Mouse (Mus musculus): ENCODE measurements around the gene Pink1. TPM values are rescaled to one million over a fixed set of nuclear protein-coding genes. Genes with fewer than 3 reads are reported as not detected.

The Pink1 gene
- 191 TPM for polyA plus RNA-seq (2017; shearing (Covaris generic))

GRCm38 (mm10) chr4:138326077-138326695, at the start of gene Pink1:
Gene Pink1 (minus strand): TSS chr4:138326307.

DNA sequence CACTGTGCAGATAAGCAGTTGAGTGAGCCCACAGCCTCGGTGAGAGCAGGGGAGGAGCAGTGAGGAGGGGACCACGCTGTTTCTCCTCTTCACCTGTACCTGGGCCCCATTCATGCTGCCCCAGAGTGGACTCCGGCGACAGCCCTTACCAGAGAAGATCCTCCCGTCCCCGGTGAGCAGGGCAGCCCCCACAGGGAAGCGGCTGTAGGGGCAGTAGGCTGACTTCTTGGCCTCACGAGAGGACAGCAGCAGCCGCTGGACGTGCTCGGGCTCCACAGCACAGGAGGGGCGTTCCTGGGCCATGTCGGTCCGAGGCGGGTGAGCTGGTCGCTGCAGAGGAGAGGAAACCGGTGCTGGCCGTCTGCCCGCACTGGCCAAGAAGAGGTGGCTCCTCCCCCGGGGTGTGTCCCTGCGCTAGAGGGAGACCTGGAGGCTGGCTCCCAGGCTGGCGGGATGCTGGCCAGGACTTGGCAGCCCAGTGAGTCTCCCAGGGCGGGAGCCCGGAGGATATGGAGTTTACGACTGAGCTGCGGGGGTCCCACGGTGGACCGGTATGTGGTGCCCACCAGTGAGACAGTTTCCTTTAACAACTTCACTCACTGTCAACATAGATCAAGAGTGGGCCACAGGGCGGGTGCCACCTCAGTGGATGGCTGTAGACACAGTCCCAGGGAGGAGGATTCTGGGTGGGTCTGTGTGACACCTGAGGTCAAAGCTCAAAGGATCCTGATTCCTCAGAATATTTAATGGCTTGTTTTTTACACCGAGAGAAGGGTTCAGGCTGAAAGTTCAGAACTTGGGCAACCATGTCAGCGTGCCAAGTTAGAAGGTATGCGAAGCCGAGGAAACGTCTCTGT, 41.8 kb upstream of the Pink1 start, which contains the start of gene Cda:
Cda (minus strand) TSS at position 352 of the 857 bp plus-strand sequence.

GRCm38 (mm10) chr4:138304340-138305104, 21.6 kb downstream of the Pink1 start, which contains the start of gene Ddost:
Gene Ddost (plus strand): TSS chr4:138304730.

Other genes starting within 250 kb of the Pink1 start
- 210 TPM for gene Hp1bp3, start 110.0 kb downstream of the Pink1 start, polyA plus RNA-seq (2017; shearing (Covaris generic))
- 0.12 TPM for gene Sh2d5, start 75.9 kb downstream of the Pink1 start, polyA plus RNA-seq (2017; shearing (Covaris generic))
- not detected for gene Kif17, start 75.9 kb downstream of the Pink1 start, polyA plus RNA-seq (2017; shearing (Covaris generic))
- gene Ddost, start 21.6 kb downstream of the Pink1 start, polyA plus RNA-seq (2017; shearing (Covaris generic)) = 113 TPM
- gene Cda, start 41.7 kb upstream of the Pink1 start, polyA plus RNA-seq (2017; shearing (Covaris generic)) = not detected
- not detected for gene Fam43b, start 70.2 kb upstream of the Pink1 start, polyA plus RNA-seq (2017; shearing (Covaris generic))
- gene Mul1, start 108.4 kb upstream of the Pink1 start, polyA plus RNA-seq (2017; shearing (Covaris generic)) = 12.2 TPM
- gene Camk2n1, start 128.0 kb upstream of the Pink1 start, polyA plus RNA-seq (2017; shearing (Covaris generic)) = 0.30 TPM